Comparison of ENCODE assay signal across 19 mouse cellular contexts in the genomic region with DNA sequence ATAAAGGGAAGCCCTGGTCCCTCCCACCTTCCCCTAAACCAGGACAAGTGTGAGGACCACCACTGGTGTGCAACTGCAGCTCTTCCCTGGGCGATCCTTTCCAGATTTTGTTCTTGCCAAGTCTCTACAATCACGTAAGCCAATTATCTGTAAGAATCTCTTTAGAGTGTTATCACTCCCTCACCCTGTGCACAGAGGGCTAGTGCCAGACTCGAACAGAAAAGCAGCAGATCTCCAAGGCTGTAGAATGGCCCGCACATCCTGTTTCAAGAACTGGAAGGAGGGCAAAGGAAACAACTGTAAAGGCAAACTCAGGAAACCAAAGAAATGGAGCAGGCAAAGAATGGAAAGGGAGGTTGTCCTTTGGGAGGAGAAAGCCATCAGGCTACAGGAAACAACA. TPM values are rescaled to one million over a fixed set of nuclear protein-coding genes. Genes with fewer than 3 reads are reported as not detected.
DNase-seq lines count a peak whose midpoint lies in the region; ATAC-seq and TF ChIP-seq lines count a peak whose summit lies in the region.
"Had no signal": no experiment of that assay in that cellular context is flagged by ENCODE, and none has a peak within 500 bp of the region (broad histone marks: within the 10 kb centered on the region; RNA-seq: fewer than 3 reads in every experiment).

No protein-coding gene starts in this region.

- H3K27ac ChIP-seq in heart, embryonic 16.5 days (ENCODE audit: low read length): peak overlapping the region; percentile 52
- peak overlapping the region; percentile 14; the same call in 1 of the 2 replicates for H3K27ac ChIP-seq in lung, embryonic 16.5 days (ENCODE audit: low read length)
- peak overlapping the region; percentile 17; the same call in 1 of the 2 replicates for H3K27ac ChIP-seq in intestine, postnatal 0 days (ENCODE audit: low read depth, low read length)
- peak overlapping the region; percentile 24 for H3K27ac ChIP-seq in stomach, postnatal 0 days (replicated peaks)
- no peak overlapping the region; the same call in 1 of the 2 replicates for H3K27ac ChIP-seq in gastrocnemius, adult 2 months
- H3K27ac ChIP-seq: embryonic facial prominence, embryonic 13.5 days; heart, embryonic 10.5 days; hindbrain, embryonic 13.5 days; limb, embryonic 15.5 days; neural tube, embryonic 15.5 days had no signal

- 0 out of 2 replicates have a peak, but pooled peaks cover 3% of the 10 kb centered on the region for H3K4me1 ChIP-seq in heart, embryonic 16.5 days (ENCODE audit: control insufficient read depth, insufficient read depth, low read length)
- H3K4me1 ChIP-seq in lung, embryonic 16.5 days (replicated peaks; ENCODE audit: control insufficient read depth, insufficient read depth, low read length): peaks cover 10% of the 10 kb centered on the region
- H3K4me1 ChIP-seq in intestine, postnatal 0 days (replicated peaks; ENCODE audit: control insufficient read depth, insufficient read depth, low read length): peaks cover 13% of the 10 kb centered on the region; the same call in 1 of the 2 replicates
- no peaks in the 10 kb centered on the region for H3K4me1 ChIP-seq in stomach, postnatal 0 days (replicated peaks; ENCODE audit: control insufficient read depth, insufficient read depth)

- TF ChIP-seq CTCF in intestine, postnatal 0 days (IDR thresholded peaks at IDR 0.05; ENCODE audit: low read depth): no peak
- no peak for TF ChIP-seq CTCF in stomach, postnatal 0 days (IDR thresholded peaks at IDR 0.05; ENCODE audit: low read depth)
- no peak for TF ChIP-seq CTCF in gastrocnemius, adult 2 months (IDR thresholded peaks at IDR 0.05)

- H3K27me3 ChIP-seq in heart, embryonic 16.5 days (ENCODE audit: control insufficient read depth, insufficient read depth, low read length): no peaks in the 10 kb centered on the region
- no peaks in the 10 kb centered on the region for H3K27me3 ChIP-seq in lung, embryonic 16.5 days (ENCODE audit: control insufficient read depth, insufficient read depth, low read depth, low read length)
- H3K27me3 ChIP-seq in intestine, postnatal 0 days (replicated peaks; ENCODE audit: control insufficient read depth, insufficient read depth, low read length): no peaks in the 10 kb centered on the region
- no peaks in the 10 kb centered on the region for H3K27me3 ChIP-seq in stomach, postnatal 0 days (ENCODE audit: control insufficient read depth, insufficient read depth, low read length)
- H3K27me3 ChIP-seq: embryonic facial prominence, embryonic 13.5 days; hindbrain, embryonic 13.5 days; limb, embryonic 15.5 days; neural tube, embryonic 15.5 days had no signal

- H3K9ac ChIP-seq in heart, embryonic 16.5 days (ENCODE audit: low read length): no peak overlapping the region
- no peak overlapping the region for H3K9ac ChIP-seq in lung, embryonic 16.5 days (ENCODE audit: low read length)
- no peak overlapping the region for H3K9ac ChIP-seq in intestine, postnatal 0 days (ENCODE audit: low read depth, low read length)
- H3K9ac ChIP-seq in stomach, postnatal 0 days (ENCODE audit: low read length): no peak overlapping the region
- H3K9ac ChIP-seq: embryonic facial prominence, embryonic 13.5 days; hindbrain, embryonic 13.5 days; limb, embryonic 15.5 days; neural tube, embryonic 15.5 days had no signal

- no peak overlapping the region for H3K4me3 ChIP-seq in heart, embryonic 16.5 days (ENCODE audit: low read length)
- no peak overlapping the region for H3K4me3 ChIP-seq in lung, embryonic 16.5 days (ENCODE audit: low read length)
- H3K4me3 ChIP-seq in intestine, postnatal 0 days (ENCODE audit: low read depth, low read length): no peak overlapping the region
- no peak overlapping the region for H3K4me3 ChIP-seq in stomach, postnatal 0 days (ENCODE audit: low read depth, low read length)
- H3K4me3 ChIP-seq in gastrocnemius, adult 2 months: no peak overlapping the region
- H3K4me3 ChIP-seq: embryonic facial prominence, embryonic 13.5 days; heart, embryonic 10.5 days; hindbrain, embryonic 13.5 days; limb, embryonic 15.5 days; neural tube, embryonic 15.5 days had no signal

- peaks cover 9% of the 10 kb centered on the region; the same call in 1 of the 2 replicates for H3K36me3 ChIP-seq in heart, embryonic 16.5 days (ENCODE audit: control insufficient read depth, insufficient read depth)
- no peaks in the 10 kb centered on the region for H3K36me3 ChIP-seq in lung, embryonic 16.5 days (ENCODE audit: control insufficient read depth, insufficient read depth, low read length)
- no peaks in the 10 kb centered on the region for H3K36me3 ChIP-seq in intestine, postnatal 0 days (ENCODE audit: control insufficient read depth, insufficient read depth)
- no peaks in the 10 kb centered on the region for H3K36me3 ChIP-seq in stomach, postnatal 0 days (ENCODE audit: control insufficient read depth, insufficient read depth, low read length)

- 0 out of 2 replicates have a peak, but pooled peaks have one; percentile 14 for ATAC-seq in heart, embryonic 16.5 days (replicated peaks; ENCODE audit: extremely low read depth, insufficient read depth, low FRiP score)
- ATAC-seq in lung, embryonic 16.5 days (ENCODE audit: low read depth): no peak; the same call in 1 of the 2 replicates
- ATAC-seq in intestine, postnatal 0 days: no peak
- ATAC-seq in stomach, postnatal 0 days (ENCODE audit: low FRiP score, low TSS enrichment): no peak
- ATAC-seq: forebrain, embryonic 14.5 days; midbrain, embryonic 16.5 days had no signal

- DNase-seq in heart, adult 18-20 months: no peak
- no peak for DNase-seq in lung, adult 18-20 months
- DNase-seq in stomach, postnatal 0 days (ENCODE audit: low spot score): no peak
- DNase-seq in gastrocnemius, adult 2 months: no peak
- DNase-seq: cerebellum, adult 9-11 months; gastrocnemius, postnatal 14 days; kidney, postnatal 10 days; lung, postnatal 14 days; thymus, postnatal 14 days had no signal

- 41% methylated on average over 4 of the region's 4 CpGs for WGBS in heart, embryonic 16.5 days
- 40% methylated on average over 4 of the region's 4 CpGs for WGBS in lung, embryonic 16.5 days
- WGBS in intestine, postnatal 0 days: 43% methylated on average over 4 of the region's 4 CpGs
- 47% methylated on average over 4 of the region's 4 CpGs for WGBS in stomach, postnatal 0 days

- H3K9me3 ChIP-seq in heart, embryonic 16.5 days (replicated peaks; ENCODE audit: control insufficient read depth, low read length): no peaks in the 10 kb centered on the region
- H3K9me3 ChIP-seq in lung, embryonic 16.5 days (ENCODE audit: control insufficient read depth, low read length): no peaks in the 10 kb centered on the region
- no peaks in the 10 kb centered on the region for H3K9me3 ChIP-seq in intestine, postnatal 0 days (ENCODE audit: control insufficient read depth)
- no peaks in the 10 kb centered on the region for H3K9me3 ChIP-seq in stomach, postnatal 0 days (ENCODE audit: control insufficient read depth, low read length)
- H3K9me3 ChIP-seq: embryonic facial prominence, embryonic 13.5 days; heart, embryonic 10.5 days; hindbrain, embryonic 13.5 days; limb, embryonic 15.5 days; neural tube, embryonic 15.5 days had no signal

- 0 out of 2 replicates have a peak overlapping the region, but pooled peaks have one; percentile 4 for H3K4me2 ChIP-seq in heart, embryonic 16.5 days (ENCODE audit: low read depth, low read length)
- H3K4me2 ChIP-seq in lung, embryonic 16.5 days (ENCODE audit: low read depth, low read length): no peak overlapping the region
- H3K4me2 ChIP-seq in intestine, postnatal 0 days (replicated peaks; ENCODE audit: low read depth): peak overlapping the region; percentile 28
- no peak overlapping the region for H3K4me2 ChIP-seq in stomach, postnatal 0 days (replicated peaks; ENCODE audit: low read depth)
- H3K4me2 ChIP-seq: embryonic facial prominence, embryonic 13.5 days; hindbrain, embryonic 13.5 days; limb, embryonic 15.5 days; neural tube, embryonic 15.5 days had no signal

- intact Hi-C loops in gastrocnemius, adult 2 months (cut with DNase I): no loop called here

- no peak for TF ChIP-seq EP300 in stomach, postnatal 0 days (optimal IDR thresholded peaks at IDR 0.05)

RNA-seq across cellular contexts. Expression of a gene that starts 29.2 kb away (rescaled TPM):
- polyA plus RNA-seq in heart, embryonic 16.5 days (2015; fragmentation: Nextera tagmentation; extraction: Ambion mirVana): 22.9 and 27.5 TPM in 2 replicates
- 10 to 100 TPM; 16.4 to 16.8 TPM for total RNA-seq in heart, adult 18-20 months (2021)
- polyA plus RNA-seq in lung, embryonic 16.5 days (2015; fragmentation: Nextera tagmentation; extraction: Ambion mirVana): 41.2 and 46.4 TPM in 2 replicates
- 19.8 and 20.0 TPM in 2 replicates for polyA plus RNA-seq in intestine, postnatal 0 days (2015; fragmentation: Nextera tagmentation; extraction: Ambion mirVana)
- 20.0 and 20.8 TPM in 2 replicates for polyA plus RNA-seq in stomach, postnatal 0 days (2015; fragmentation: Nextera tagmentation; extraction: Ambion mirVana)
- 1 to 10 TPM; 3.6 to 6.9 TPM for total RNA-seq in gastrocnemius, adult 2 months (2021)

Comparison
In these comparisons a context has a peak if more than half of its experiments do, and no peak if none do; other contexts are left out.
1. H3K4me2 ChIP-seq: peak in heart, embryonic 16.5 days (single experiment) and intestine, postnatal 0 days (single experiment); none in lung, embryonic 16.5 days (single experiment) and stomach, postnatal 0 days (single experiment).